8 mouse cellular contexts compared by ENCODE assay signal in genomic region chr1:90207739-90208502, GRCm38 (mm10). TPM values are rescaled to one million over a fixed set of nuclear protein-coding genes. Genes with fewer than 3 reads are reported as not detected.
DNase-seq lines count a peak whose midpoint lies in the region; ATAC-seq and TF ChIP-seq lines count a peak whose summit lies in the region.

No protein-coding gene starts in this region.

- 68% methylated on average over 6 of the region's 6 CpGs for WGBS in spleen, adult 2 months
- 66% methylated on average over 6 of the region's 6 CpGs for WGBS in limb, embryonic 14.5 days
- 70% methylated on average over 6 of the region's 6 CpGs for WGBS in intestine, postnatal 0 days

- TF ChIP-seq CTCF in spleen, adult 2 months (IDR thresholded peaks at IDR 0.05; ENCODE audit: extremely low read depth, insufficient read depth, insufficient read length, insufficient replicate concordance), result no peak
- TF ChIP-seq CTCF in intestine, postnatal 0 days (IDR thresholded peaks at IDR 0.05; ENCODE audit: low read depth), result no peak

- no peaks in the 10 kb centered on the region for H3K27me3 ChIP-seq in spleen, adult 2 months (ENCODE audit: control insufficient read depth, insufficient read depth, low read length)
- no peaks in the 10 kb centered on the region for H3K27me3 ChIP-seq in limb, embryonic 14.5 days (ENCODE audit: control insufficient read depth, insufficient read depth, low read length)
- H3K27me3 ChIP-seq in intestine, postnatal 0 days (replicated peaks; ENCODE audit: control insufficient read depth, insufficient read depth, low read length), result no peaks in the 10 kb centered on the region

- DNase-seq in spleen, adult 2 months (ENCODE audit: low read depth in 1 of 2, low spot score in 2 of 2), result no peak
- DNase-seq in spleen, adult 18-20 months, result no peak
- peak; percentile 45 to 64 for DNase-seq in heart, postnatal 10 days
- DNase-seq in limb, embryonic 14.5 days (ENCODE audit: low spot score), result no peak
- DNase-seq in frontal cortex, postnatal 10 days (ENCODE audit: low spot score in 2 of 2), result no peak
- no peak for DNase-seq in adrenal gland, postnatal 36 days

- peak overlapping the region; percentile 33 for H3K27ac ChIP-seq in spleen, adult 2 months (ENCODE audit: insufficient read depth, low read length)
- H3K27ac ChIP-seq in limb, embryonic 14.5 days (replicated peaks; ENCODE audit: low read depth, low read length), result no peak overlapping the region
- no peak overlapping the region for H3K27ac ChIP-seq in intestine, postnatal 0 days (ENCODE audit: low read depth, low read length)

- H3K4me2 ChIP-seq in limb, embryonic 14.5 days (replicated peaks; ENCODE audit: low read depth, low read length, severe bottlenecking), result peak overlapping the region; percentile 62
- no peak overlapping the region; the same call in 1 of the 2 replicates for H3K4me2 ChIP-seq in intestine, postnatal 0 days (replicated peaks; ENCODE audit: low read depth)

- intact Hi-C loops in heart, postnatal 10 days (cut with DNase I), result loop anchor here (2.0 to 5.0 kb wide), 3 partner anchors 31 to 289 kb away; no protein-coding TSS in a partner anchor

- no peaks in the 10 kb centered on the region for H3K36me3 ChIP-seq in spleen, adult 2 months (ENCODE audit: control insufficient read depth, insufficient read depth, low read length)
- peaks cover 18% of the 10 kb centered on the region for H3K36me3 ChIP-seq in limb, embryonic 14.5 days (ENCODE audit: control insufficient read depth, insufficient read depth, low read length)
- no peaks in the 10 kb centered on the region for H3K36me3 ChIP-seq in intestine, postnatal 0 days (ENCODE audit: control insufficient read depth, insufficient read depth)

- peak overlapping the region; percentile 1; the same call in 1 of the 2 replicates for H3K4me3 ChIP-seq in spleen, adult 2 months (ENCODE audit: extremely low read depth, insufficient read depth, insufficient read length)
- H3K4me3 ChIP-seq in limb, embryonic 14.5 days (replicated peaks; ENCODE audit: low read length), result peak overlapping the region; percentile 63
- H3K4me3 ChIP-seq in intestine, postnatal 0 days (ENCODE audit: low read depth, low read length), result no peak overlapping the region

- no peak for ATAC-seq in limb, embryonic 14.5 days (ENCODE audit: low FRiP score, low read depth)
- no peak for ATAC-seq in activated CD4-positive, CD25-positive, alpha-beta regulatory T cell, adult 4 months
- no peak for ATAC-seq in intestine, postnatal 0 days

- H3K4me1 ChIP-seq in spleen, adult 2 months (ENCODE audit: control insufficient read depth, insufficient read depth, insufficient read length), result no peaks in the 10 kb centered on the region; the same call in 1 of the 2 replicates
- peaks cover 38% of the 10 kb centered on the region for H3K4me1 ChIP-seq in limb, embryonic 14.5 days (ENCODE audit: control insufficient read depth, insufficient read depth, low read length)
- no peaks in the 10 kb centered on the region; the same call in 1 of the 2 replicates for H3K4me1 ChIP-seq in intestine, postnatal 0 days (replicated peaks; ENCODE audit: control insufficient read depth, insufficient read depth, low read length)

- no peak for TF ChIP-seq POLR2A in spleen, adult 2 months (IDR thresholded peaks at IDR 0.05; ENCODE audit: low read depth, low read length)
- no peak for TF ChIP-seq POLR2A in limb, embryonic 14.5 days (IDR thresholded peaks at IDR 0.05; ENCODE audit: borderline replicate concordance, extremely low read depth, insufficient read depth, insufficient read length)

- peak overlapping the region; percentile 46; the same call in 1 of the 2 replicates for H3K9ac ChIP-seq in limb, embryonic 14.5 days (ENCODE audit: low read depth, low read length, severe bottlenecking)
- H3K9ac ChIP-seq in intestine, postnatal 0 days (ENCODE audit: low read depth, low read length), result no peak overlapping the region

- H3K9me3 ChIP-seq in limb, embryonic 14.5 days (ENCODE audit: control insufficient read depth, low read length), result no peaks in the 10 kb centered on the region
- no peaks in the 10 kb centered on the region for H3K9me3 ChIP-seq in intestine, postnatal 0 days (ENCODE audit: control insufficient read depth)

RNA-seq across cellular contexts. Expression of gene Ackr3, which starts 4.1 kb away (rescaled TPM):
- 84.8 and 119 TPM in 2 replicates for polyA plus RNA-seq in spleen, adult 2 months (2012; rRNA removed)
- 10 to 100 TPM; 45.4 to 48.9 TPM for total RNA-seq in heart, postnatal 10 days (2021)
- 93.8 and 129 TPM in 2 replicates for polyA plus RNA-seq in limb, embryonic 14.5 days (2012; rRNA removed)
- 49.7 and 54.9 TPM in 2 replicates for polyA plus RNA-seq in limb, embryonic 14.5 days (2014; fragmentation: Nextera tagmentation; extraction: Ambion mirVana)
- polyA plus RNA-seq in activated CD4-positive, CD25-positive, alpha-beta regulatory T cell, adult 4 months (2017; shearing (Covaris generic)), result under 1 TPM; 0.15 to 0.21 TPM
- total RNA-seq in adrenal gland, postnatal 36 days (2021), result 100 to 1,000 TPM; 131 to 146 TPM
- polyA plus RNA-seq in intestine, postnatal 0 days (2015; fragmentation: Nextera tagmentation; extraction: Ambion mirVana), result 8.9 and 9.2 TPM in 2 replicates

RNA-seq across cellular contexts. Expression of gene Iqca, which starts 54.7 kb away (rescaled TPM):
- not detected in 2 replicates for polyA plus RNA-seq in spleen, adult 2 months (2012; rRNA removed)
- total RNA-seq in heart, postnatal 10 days (2021), result not detected
- polyA plus RNA-seq in limb, embryonic 14.5 days (2012; rRNA removed), result 0.10 and 0.14 TPM in 2 replicates
- 0.23 and 0.54 TPM in 2 replicates for polyA plus RNA-seq in limb, embryonic 14.5 days (2014; fragmentation: Nextera tagmentation; extraction: Ambion mirVana)
- not detected for polyA plus RNA-seq in activated CD4-positive, CD25-positive, alpha-beta regulatory T cell, adult 4 months (2017; shearing (Covaris generic))
- total RNA-seq in adrenal gland, postnatal 36 days (2021), result not detected
- polyA plus RNA-seq in intestine, postnatal 0 days (2015; fragmentation: Nextera tagmentation; extraction: Ambion mirVana), result 0.13 and 0.47 TPM in 2 replicates

Comparison
In these comparisons a context has a peak if more than half of its experiments do, and no peak if none do; other contexts are left out.
1. DNase-seq: peak in heart, postnatal 10 days (2 of 2); none in spleen, adult 2 months (0 of 2), spleen, adult 18-20 months (0 of 2), limb, embryonic 14.5 days (single experiment), frontal cortex, postnatal 10 days (0 of 2) and adrenal gland, postnatal 36 days (0 of 2).